In genomic region chr10:75560549-75560899, GRCm38 (mm10) we compare ENCODE assay signal across 8 mouse cellular contexts. TPM values are rescaled to one million over a fixed set of nuclear protein-coding genes. Genes with fewer than 3 reads are reported as not detected.
A peak's percentile ranks its signal among the peaks of the same experiment; 100 is the strongest.
DNase-seq lines count a peak whose midpoint lies in the region; ATAC-seq lines count a peak whose summit lies in the region.

No protein-coding gene starts in this region.

- H3K27me3 ChIP-seq in neural tube, embryonic 11.5 days (ENCODE audit: control insufficient read depth, insufficient read depth, low read length), result peaks cover 24% of the 10 kb centered on the region
- peaks cover 46% of the 10 kb centered on the region for H3K27me3 ChIP-seq in limb, embryonic 13.5 days
- H3K27me3 ChIP-seq in stomach, embryonic 16.5 days (ENCODE audit: control insufficient read depth, insufficient read depth, low read length), result peaks cover 36% of the 10 kb centered on the region

- H3K4me3 ChIP-seq in neural tube, embryonic 11.5 days (ENCODE audit: low read depth, low read length), result peak overlapping the region; percentile 63
- H3K4me3 ChIP-seq in limb, embryonic 13.5 days, result peak overlapping the region; percentile 67
- peak overlapping the region; percentile 59 for H3K4me3 ChIP-seq in stomach, embryonic 16.5 days (replicated peaks; ENCODE audit: low read length)

- H3K27ac ChIP-seq in neural tube, embryonic 11.5 days (ENCODE audit: low read depth, low read length), result no peak overlapping the region
- H3K27ac ChIP-seq in limb, embryonic 13.5 days, result no peak overlapping the region
- H3K27ac ChIP-seq in stomach, embryonic 16.5 days (ENCODE audit: low read length), result no peak overlapping the region

- WGBS in neural tube, embryonic 11.5 days, result 16% methylated on average over 6 of the region's 6 CpGs
- 7% methylated on average over 6 of the region's 6 CpGs for WGBS in limb, embryonic 13.5 days
- WGBS in stomach, embryonic 16.5 days, result 25% methylated on average over 6 of the region's 6 CpGs

- ATAC-seq in neural tube, embryonic 11.5 days (ENCODE audit: insufficient read depth, low FRiP score, low TSS enrichment), result no peak
- peak; percentile 1; the same call in 1 of the 2 replicates for ATAC-seq in limb, embryonic 13.5 days (ENCODE audit: low FRiP score, low read depth)
- ATAC-seq in stomach, embryonic 16.5 days (ENCODE audit: insufficient read depth, low FRiP score), result no peak

- H3K4me1 ChIP-seq in neural tube, embryonic 11.5 days (ENCODE audit: control insufficient read depth, insufficient read depth, low read length), result no peaks in the 10 kb centered on the region; the same call in 1 of the 2 replicates
- H3K4me1 ChIP-seq in limb, embryonic 13.5 days, result peaks cover 43% of the 10 kb centered on the region
- peaks cover 11% of the 10 kb centered on the region for H3K4me1 ChIP-seq in stomach, embryonic 16.5 days (ENCODE audit: control insufficient read depth, insufficient read depth, low read length)

- H3K4me2 ChIP-seq in neural tube, embryonic 11.5 days (ENCODE audit: low read depth), result peak overlapping the region; percentile 95
- H3K4me2 ChIP-seq in limb, embryonic 13.5 days (replicated peaks), result peak overlapping the region; percentile 99
- peak overlapping the region; percentile 99 for H3K4me2 ChIP-seq in stomach, embryonic 16.5 days (ENCODE audit: low read depth, low read length)

- H3K9ac ChIP-seq in neural tube, embryonic 11.5 days (ENCODE audit: low read length), result peak overlapping the region; percentile 81
- peak overlapping the region; percentile 19; the same call in 1 of the 2 replicates for H3K9ac ChIP-seq in limb, embryonic 13.5 days
- H3K9ac ChIP-seq in stomach, embryonic 16.5 days (ENCODE audit: low read length), result peak overlapping the region; percentile 75

- no peaks in the 10 kb centered on the region for H3K36me3 ChIP-seq in neural tube, embryonic 11.5 days (ENCODE audit: control insufficient read depth, insufficient read depth, low read length)
- H3K36me3 ChIP-seq in limb, embryonic 13.5 days, result no peaks in the 10 kb centered on the region
- H3K36me3 ChIP-seq in stomach, embryonic 16.5 days (ENCODE audit: control insufficient read depth, insufficient read depth, low read length), result no peaks in the 10 kb centered on the region

- H3K9me3 ChIP-seq in neural tube, embryonic 11.5 days (ENCODE audit: control insufficient read depth, low read length), result no peaks in the 10 kb centered on the region
- H3K9me3 ChIP-seq in limb, embryonic 13.5 days, result no peaks in the 10 kb centered on the region
- H3K9me3 ChIP-seq in stomach, embryonic 16.5 days (replicated peaks; ENCODE audit: control insufficient read depth, low read length), result no peaks in the 10 kb centered on the region

- peak; percentile 33 for DNase-seq in embryo, embryonic 10 days (ENCODE audit: low spot score)
- DNase-seq in embryo, embryonic 11 days, result no peak
- DNase-seq in neural tube, embryonic 11.5 days (ENCODE audit: low spot score), result peak; percentile 25
- DNase-seq in neural tube, embryonic 10.5 days (ENCODE audit: extremely low spot score, low spot score), result no peak
- DNase-seq in adrenal gland, postnatal 36 days, result no peak
- no peak for DNase-seq in adrenal gland, adult 18-20 months (ENCODE audit: low spot score in 2 of 2)

RNA-seq across cellular contexts. Expression of gene Lrrc75b, which starts 0.4 kb away (rescaled TPM):
- 6.1 and 6.6 TPM in 2 replicates for polyA plus RNA-seq in neural tube, embryonic 11.5 days (2014; fragmentation: Nextera tagmentation; extraction: Ambion mirVana)
- 1.5 and 1.7 TPM in 2 replicates for polyA plus RNA-seq in limb, embryonic 13.5 days (2015; fragmentation: Nextera tagmentation; extraction: Ambion mirVana)
- 1.2 and 2.0 TPM in 2 replicates for polyA plus RNA-seq in stomach, embryonic 16.5 days (2015; fragmentation: Nextera tagmentation; extraction: Ambion mirVana)
- total RNA-seq in adrenal gland, postnatal 36 days (2021), result under 1 TPM; 0.17 to 0.36 TPM
- total RNA-seq in adrenal gland, adult 18-20 months (2021), result under 1 TPM; 0.32 to 0.40 TPM

RNA-seq across cellular contexts. Expression of gene Ggt1, which starts 0.9 kb away (rescaled TPM):
- polyA plus RNA-seq in neural tube, embryonic 11.5 days (2014; fragmentation: Nextera tagmentation; extraction: Ambion mirVana), result 2.0 and 3.1 TPM in 2 replicates
- 0.57 and 0.75 TPM in 2 replicates for polyA plus RNA-seq in limb, embryonic 13.5 days (2015; fragmentation: Nextera tagmentation; extraction: Ambion mirVana)
- polyA plus RNA-seq in stomach, embryonic 16.5 days (2015; fragmentation: Nextera tagmentation; extraction: Ambion mirVana), result 35.1 and 35.4 TPM in 2 replicates
- not detected for total RNA-seq in adrenal gland, postnatal 36 days (2021)
- 1 to 10 TPM in 1 of 2 experiments, not detected in 1; 1.2 TPM for total RNA-seq in adrenal gland, adult 18-20 months (2021)

RNA-seq across cellular contexts. Expression of gene Ggt5, which starts 28.6 kb away (rescaled TPM):
- 0.37 and 0.45 TPM in 2 replicates for polyA plus RNA-seq in neural tube, embryonic 11.5 days (2014; fragmentation: Nextera tagmentation; extraction: Ambion mirVana)
- 1.3 and 1.7 TPM in 2 replicates for polyA plus RNA-seq in limb, embryonic 13.5 days (2015; fragmentation: Nextera tagmentation; extraction: Ambion mirVana)
- polyA plus RNA-seq in stomach, embryonic 16.5 days (2015; fragmentation: Nextera tagmentation; extraction: Ambion mirVana), result 4.3 and 6.5 TPM in 2 replicates
- 1 to 10 TPM; 6.5 to 6.6 TPM for total RNA-seq in adrenal gland, postnatal 36 days (2021)
- 1 to 10 TPM; 3.7 to 5.2 TPM for total RNA-seq in adrenal gland, adult 18-20 months (2021)

RNA-seq across cellular contexts. Expression of gene Gucd1, which starts 42.8 kb away (rescaled TPM):
- 33.2 and 37.2 TPM in 2 replicates for polyA plus RNA-seq in neural tube, embryonic 11.5 days (2014; fragmentation: Nextera tagmentation; extraction: Ambion mirVana)
- polyA plus RNA-seq in limb, embryonic 13.5 days (2015; fragmentation: Nextera tagmentation; extraction: Ambion mirVana), result 29.2 and 30.2 TPM in 2 replicates
- 24.7 and 26.7 TPM in 2 replicates for polyA plus RNA-seq in stomach, embryonic 16.5 days (2015; fragmentation: Nextera tagmentation; extraction: Ambion mirVana)
- 10 to 100 TPM; 29.7 to 42.1 TPM for total RNA-seq in adrenal gland, postnatal 36 days (2021)
- total RNA-seq in adrenal gland, adult 18-20 months (2021), result 10 to 100 TPM; 28.7 to 39.0 TPM

RNA-seq across cellular contexts. Expression of gene Snrpd3, which starts 43.2 kb away (rescaled TPM):
- 208 and 212 TPM in 2 replicates for polyA plus RNA-seq in neural tube, embryonic 11.5 days (2014; fragmentation: Nextera tagmentation; extraction: Ambion mirVana)
- polyA plus RNA-seq in limb, embryonic 13.5 days (2015; fragmentation: Nextera tagmentation; extraction: Ambion mirVana), result 192 and 209 TPM in 2 replicates
- polyA plus RNA-seq in stomach, embryonic 16.5 days (2015; fragmentation: Nextera tagmentation; extraction: Ambion mirVana), result 115 and 134 TPM in 2 replicates
- total RNA-seq in adrenal gland, postnatal 36 days (2021), result 10 to 100 TPM; 81.9 to 98.1 TPM
- 10 to 100 TPM; 86.1 to 87.1 TPM for total RNA-seq in adrenal gland, adult 18-20 months (2021)

Comparison
In these comparisons a context has a peak if more than half of its experiments do, and no peak if none do; other contexts are left out.
1. DNase-seq: peak in embryo, embryonic 10 days (single experiment) and neural tube, embryonic 11.5 days (single experiment); none in embryo, embryonic 11 days (single experiment), neural tube, embryonic 10.5 days (single experiment), adrenal gland, postnatal 36 days (0 of 2) and adrenal gland, adult 18-20 months (0 of 2).
2. H3K9ac ChIP-seq: peak in every context shown above with its lines; median percentile 81 in neural tube, embryonic 11.5 days; 75 in stomach, embryonic 16.5 days; 19 in limb, embryonic 13.5 days.
3. Peak in every context shown above with its lines, with median percentiles within 50 percentile points of each other: H3K4me2 ChIP-seq and H3K4me3 ChIP-seq.